Mouse (Mus musculus) neural tube, embryonic 11.5 days (tissue): ENCODE data around the gene Zfp672. TPM values are rescaled to one million over a fixed set of nuclear protein-coding genes. Genes with fewer than 3 reads are reported as not detected.
A peak's percentile ranks its signal among the peaks of the same experiment; 100 is the strongest.

Experiments
- ATAC-seq: fragments of 200-750 bp; cut with Nextera tagmentation; 2 replicates; pipeline ENCODE4 v1.8.0; 2017; ENCODE audit warnings: moderate number of reproducible peaks, mild to moderate bottlenecking, moderate TSS enrichment, moderate library complexity; ENCODE audit not compliant: insufficient read depth, low FRiP score, low TSS enrichment
- DNase-seq: peaks from one replicate; pipeline ENCODE4 v3.0.0-alpha.2; 2015; ENCODE audit warnings: low spot score
- H3K27ac ChIP-seq: fragments of 300-500 bp; sonication (generic); 2 replicates; pipeline ENCODE4 v1.5.1; 2014; ENCODE audit warnings: low read depth, mild to moderate bottlenecking, low read length
- H3K27me3 ChIP-seq: fragments of 300-500 bp; sonication (generic); 2 replicates; pipeline ENCODE4 v1.6.1; 2014; ENCODE audit warnings: mild to moderate bottlenecking, low read length, mixed read lengths; ENCODE audit not compliant: control insufficient read depth, insufficient read depth
- H3K36me3 ChIP-seq: fragments of 300-500 bp; sonication (generic); 2 replicates; pipeline ENCODE4 v1.6.1; 2014; ENCODE audit warnings: mild to moderate bottlenecking, low read length, moderate library complexity, mixed read lengths; ENCODE audit not compliant: control insufficient read depth, insufficient read depth
- H3K4me1 ChIP-seq: fragments of 300-500 bp; sonication (generic); 2 replicates; pipeline ENCODE4 v1.6.1; 2014; ENCODE audit warnings: low read length, mixed read lengths; ENCODE audit not compliant: control insufficient read depth, insufficient read depth
- H3K4me2 ChIP-seq: fragments of 300-500 bp; sonication (generic); 2 replicates; pipeline ENCODE4 v1.6.1; 2014; ENCODE audit warnings: low read depth, mild to moderate bottlenecking, moderate library complexity
- H3K4me3 ChIP-seq: fragments of 300-500 bp; sonication (generic); 2 replicates; pipeline ENCODE4 v1.5.1; 2014; ENCODE audit warnings: low read depth, low read length
- H3K9ac ChIP-seq: fragments of 300-500 bp; sonication (generic); 2 replicates; pipeline ENCODE4 v1.6.1; 2014; ENCODE audit warnings: mild to moderate bottlenecking, low read length
- H3K9me3 ChIP-seq: fragments of 300-500 bp; sonication (generic); 2 replicates; pipeline ENCODE4 v1.6.1; 2016; ENCODE audit warnings: low read length; ENCODE audit not compliant: control insufficient read depth
- WGBS: fragments of 180-500 bp; shearing (Covaris S2); extraction: QIAGEN DNeasy Blood & Tissue Kit; methylation state at CpG from one replicate; pipeline ENCODE4 v1.1.7; 2014; 5-methylcytosine and 5-hydroxymethylcytosine counted together
- polyA plus RNA-seq: library from polyadenylated mRNA; unstranded; fragments of >200 nt; fragmentation: Nextera tagmentation; extraction: Ambion mirVana; gene quantifications from 2 replicates; pipeline ENCODE4 v1.2.1, GENCODE M21; 2014

The Zfp672 gene
- polyA plus RNA-seq, 1 experiment from 2014 or later, result 27.7 TPM

- ATAC-seq, result no peak
- Histone ChIP-seq H3K4me3 (peak overlapping the region; percentile 15; the same call in 1 of the 2 replicates), H3K9ac (no peak overlapping the region), H3K36me3 (no peaks in the 10 kb centered on the region), H3K4me2 (peak overlapping the region; percentile 31), H3K9me3 (no peaks in the 10 kb centered on the region), H3K4me1 (peaks cover 15% of the 10 kb centered on the region), H3K27ac (no peak overlapping the region), H3K27me3 (no peaks in the 10 kb centered on the region)
- DNase-seq, result peak; percentile 18
- WGBS, result 27% methylated on average over 7 of the region's 7 CpGs
Observed at GRCm38 (mm10) chr11:58303594-58303993, 26.5 kb downstream of the Zfp672 start.

- peak overlapping the region; percentile 53 for H3K9ac ChIP-seq
- peaks cover 14% of the 10 kb centered on the region for H3K4me1 ChIP-seq
- under 1% methylated on average over 26 of the region's 26 CpGs for WGBS
- peak overlapping the region; percentile 50 for H3K4me2 ChIP-seq
- no peaks in the 10 kb centered on the region for H3K9me3 ChIP-seq
- H3K27ac ChIP-seq, result peak overlapping the region; percentile 84
- peak overlapping the region; percentile 47 for H3K4me3 ChIP-seq
- ATAC-seq (peak; percentile 51), DNase-seq (no peak)
- no peaks in the 10 kb centered on the region for H3K36me3 ChIP-seq
- no peaks in the 10 kb centered on the region for H3K27me3 ChIP-seq
Observed at GRCm38 (mm10) chr11:58302774-58303445, 27.2 kb downstream of the Zfp672 start.

GRCm38 (mm10) chr11:58301837-58302754 is 28.0 kb downstream of the Zfp672 start:
- Histone ChIP-seq H3K27ac (peak overlapping the region; percentile 84), H3K4me3 (peak overlapping the region; percentile 47), H3K4me1 (peaks cover 6% of the 10 kb centered on the region; the same call in 1 of the 2 replicates), H3K9me3 (no peaks in the 10 kb centered on the region), H3K36me3 (no peaks in the 10 kb centered on the region), H3K27me3 (no peaks in the 10 kb centered on the region), H3K9ac (peak overlapping the region; percentile 53), H3K4me2 (peak overlapping the region; percentile 50)
- DNase-seq (peak; percentile 99), ATAC-seq (peak; percentile 93)
- WGBS, result under 1% methylated on average over 36 of the region's 36 CpGs

GRCm38 (mm10) chr11:58301057-58301456 is 29.1 kb downstream of the Zfp672 start:
- peak; percentile 81 for DNase-seq
- Histone ChIP-seq H3K9ac (peak overlapping the region; percentile 1; the same call in 1 of the 2 replicates), H3K36me3 (no peaks in the 10 kb centered on the region), H3K9me3 (no peaks in the 10 kb centered on the region), H3K4me2 (peak overlapping the region; percentile 39), H3K27me3 (no peaks in the 10 kb centered on the region), H3K4me1 (peaks cover 5% of the 10 kb centered on the region; the same call in 1 of the 2 replicates), H3K4me3 (peak overlapping the region; percentile 47; the same call in 1 of the 2 replicates), H3K27ac (no peak overlapping the region)
- 12% methylated on average over 13 of the region's 13 CpGs for WGBS
- no peak for ATAC-seq

- 67% methylated on average over 6 of the region's 6 CpGs for WGBS
- ATAC-seq (no peak), DNase-seq (no peak)
- Histone ChIP-seq H3K9ac (no peak overlapping the region), H3K4me1 (no peaks in the 10 kb centered on the region), H3K9me3 (no peaks in the 10 kb centered on the region), H3K27ac (no peak overlapping the region), H3K36me3 (no peaks in the 10 kb centered on the region), H3K4me3 (no peak overlapping the region), H3K4me2 (no peak overlapping the region), H3K27me3 (no peaks in the 10 kb centered on the region)
Observed at GRCm38 (mm10) chr11:58297396-58297795, 32.7 kb downstream of the Zfp672 start.

GRCm38 (mm10) chr11:58292791-58293190 is 37.3 kb downstream of the Zfp672 start:
- Histone ChIP-seq H3K4me1 (no peaks in the 10 kb centered on the region), H3K9ac (no peak overlapping the region), H3K4me2 (no peak overlapping the region), H3K9me3 (no peaks in the 10 kb centered on the region), H3K36me3 (no peaks in the 10 kb centered on the region), H3K4me3 (no peak overlapping the region), H3K27ac (no peak overlapping the region), H3K27me3 (no peaks in the 10 kb centered on the region)
- WGBS, result 59% methylated on average over 4 of the region's 4 CpGs
- ATAC-seq (no peak), DNase-seq (no peak)

- no peak overlapping the region for H3K4me3 ChIP-seq
- no peak overlapping the region for H3K9ac ChIP-seq
- no peaks in the 10 kb centered on the region for H3K9me3 ChIP-seq
- DNase-seq, result no peak
- H3K4me2 ChIP-seq, result no peak overlapping the region
- H3K4me1 ChIP-seq, result no peaks in the 10 kb centered on the region
- no peaks in the 10 kb centered on the region for H3K36me3 ChIP-seq
- ATAC-seq, result no peak
- H3K27ac ChIP-seq, result no peak overlapping the region
- no peaks in the 10 kb centered on the region for H3K27me3 ChIP-seq
- 84% methylated on average over 4 of the region's 4 CpGs for WGBS
Observed at GRCm38 (mm10) chr11:58290812-58291211, 39.3 kb downstream of the Zfp672 start.

- no peak overlapping the region for H3K4me2 ChIP-seq
- no peak overlapping the region for H3K27ac ChIP-seq
- H3K4me1 ChIP-seq, result no peaks in the 10 kb centered on the region
- no peak overlapping the region for H3K9ac ChIP-seq
- no peaks in the 10 kb centered on the region for H3K9me3 ChIP-seq
- WGBS, result 80% methylated on average over 9 of the region's 9 CpGs
- H3K27me3 ChIP-seq, result no peaks in the 10 kb centered on the region
- ATAC-seq (no peak), DNase-seq (no peak)
- no peaks in the 10 kb centered on the region for H3K36me3 ChIP-seq
- no peak overlapping the region for H3K4me3 ChIP-seq
Observed at GRCm38 (mm10) chr11:58289992-58290682, 40.0 kb downstream of the Zfp672 start.
